Mouse (Mus musculus) small intestine, adult 2 months (tissue): ENCODE results near the gene Nos1.

Experiments used
- CTCF ChIP-seq: fragments of 200-500 bp; IDR thresholded peaks from 2 replicates; pipeline ENCODE4 v1.5.1; 2012; ENCODE audit warnings: low read depth, mild to moderate bottlenecking, control low read depth, inconsistent platforms, low read length, moderate library complexity, mixed read lengths; ENCODE audit not compliant: insufficient replicate concordance, insufficient read length; ENCODE audit errors: extremely low read depth
- POLR2A ChIP-seq: fragments of 200-500 bp; IDR thresholded peaks from 2 replicates; pipeline ENCODE4 v1.6.1; 2012; ENCODE audit warnings: low read depth, mild to moderate bottlenecking, control low read depth, inconsistent platforms, low read length, moderate library complexity

GRCm38 (mm10) chr5:117999584-117999983 is 218.8 kb downstream of the Nos1 start:
- no peak for TF ChIP-seq POLR2A
- TF ChIP-seq CTCF: no peak
